Mouse (Mus musculus): Measurements from ENCODE around the gene Bri3.

Gene Bri3

DNA sequence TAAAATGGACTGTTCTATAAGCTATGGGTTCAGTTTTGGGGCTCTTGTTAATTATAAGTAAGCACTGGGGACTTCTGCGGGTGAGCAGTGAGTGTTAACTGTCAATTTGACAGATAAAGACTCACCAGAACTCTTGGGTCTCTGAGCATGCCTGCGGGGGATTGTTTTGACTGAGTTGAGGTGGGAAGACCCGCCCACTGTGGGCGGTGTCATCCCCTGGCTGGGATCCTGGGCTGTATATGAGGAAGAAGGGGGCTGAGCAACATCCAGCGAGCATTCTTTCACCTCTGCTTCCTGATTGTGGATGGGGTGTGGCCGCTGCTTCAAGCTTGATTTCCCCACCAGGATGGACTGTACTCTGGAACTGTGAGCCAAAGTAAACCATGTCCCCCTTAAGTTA, 10.0 kb upstream of the Bri3 start:
- DNase-seq (ENCODE audit: low read depth): no peak

DNA sequence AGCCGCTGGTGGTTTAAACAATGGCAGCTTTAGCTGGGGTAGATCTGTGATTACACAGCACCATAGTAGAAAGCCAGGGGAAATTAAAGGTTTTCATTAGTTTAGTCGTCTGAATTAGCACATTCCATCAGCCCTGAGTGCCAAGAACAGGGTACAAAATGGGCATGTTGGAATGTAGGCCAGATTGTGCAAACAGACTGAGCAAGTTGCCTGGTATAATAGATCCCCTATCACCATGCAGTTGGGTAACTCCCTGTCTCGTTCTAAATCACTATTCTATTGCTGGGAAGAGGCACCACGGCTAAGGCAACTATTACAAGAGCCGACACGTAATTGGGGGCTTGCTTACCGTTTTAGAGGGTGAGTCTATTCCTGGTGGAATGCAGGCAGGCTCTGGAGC, 9.5 kb upstream of the Bri3 start:
- no peak for DNase-seq (ENCODE audit: low read depth)

DNA sequence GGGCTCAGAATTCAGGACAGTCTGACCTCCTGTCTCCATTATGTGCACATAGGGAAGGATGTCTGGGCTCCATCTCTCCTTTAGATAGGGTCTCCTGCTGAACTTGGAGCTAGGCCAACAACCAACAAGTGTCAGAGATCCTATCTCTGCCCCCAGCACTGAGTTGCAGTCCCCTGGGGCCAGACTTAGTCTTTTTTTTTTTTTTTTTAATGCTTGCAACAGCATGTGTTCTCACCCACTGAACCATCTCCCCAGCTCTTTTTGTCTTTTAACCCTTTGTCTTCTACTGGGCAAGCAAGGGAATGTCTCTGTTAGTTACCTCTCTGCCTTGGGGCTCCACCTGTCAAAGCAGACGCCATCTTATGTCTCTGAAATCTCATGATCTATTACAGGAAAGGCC, 5.3 kb upstream of the Bri3 start:
- no peak for DNase-seq (ENCODE audit: low read depth)

DNA sequence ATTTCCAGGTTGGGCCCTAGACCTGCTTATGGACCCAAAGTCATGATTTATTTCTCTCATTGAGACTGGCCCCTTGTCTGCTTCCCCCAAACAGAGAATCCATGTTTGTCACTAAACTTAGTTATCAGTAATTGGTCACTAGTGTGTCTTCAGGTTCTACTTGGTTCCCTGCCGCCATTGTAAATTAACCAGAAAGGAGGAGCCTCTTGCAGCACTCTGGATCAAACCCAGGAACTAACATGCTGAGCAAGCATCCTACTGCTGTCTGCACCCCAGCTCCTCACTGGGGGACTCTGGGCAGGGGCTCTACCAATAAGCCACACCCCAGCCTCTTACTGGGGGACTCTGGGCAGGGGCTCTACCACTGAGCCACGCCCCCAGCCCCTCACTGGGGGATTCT, 1.4 kb downstream of the Bri3 start:
- DNase-seq (ENCODE audit: low read depth): no peak

DNA sequence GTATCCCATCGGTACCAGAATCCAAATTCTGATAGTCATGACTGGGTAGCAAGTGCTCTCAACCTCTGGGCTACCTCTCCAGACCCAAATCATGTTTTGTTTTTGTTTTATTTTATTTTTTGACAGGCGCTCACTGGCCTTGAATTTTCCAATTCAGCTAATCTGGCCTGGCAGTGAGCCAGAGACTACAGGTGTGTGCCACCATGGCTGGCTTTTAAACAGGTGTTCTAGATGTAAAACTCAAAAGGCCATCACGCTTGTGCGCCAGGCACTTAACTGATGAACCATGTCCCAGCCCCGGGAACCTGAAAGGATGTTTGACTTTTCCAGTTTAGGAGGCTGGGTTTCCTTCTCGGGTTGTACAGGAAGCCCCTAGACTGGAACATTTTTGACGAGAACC, 2.4 kb downstream of the Bri3 start:
- DNase-seq (ENCODE audit: low read depth): no peak

DNA sequence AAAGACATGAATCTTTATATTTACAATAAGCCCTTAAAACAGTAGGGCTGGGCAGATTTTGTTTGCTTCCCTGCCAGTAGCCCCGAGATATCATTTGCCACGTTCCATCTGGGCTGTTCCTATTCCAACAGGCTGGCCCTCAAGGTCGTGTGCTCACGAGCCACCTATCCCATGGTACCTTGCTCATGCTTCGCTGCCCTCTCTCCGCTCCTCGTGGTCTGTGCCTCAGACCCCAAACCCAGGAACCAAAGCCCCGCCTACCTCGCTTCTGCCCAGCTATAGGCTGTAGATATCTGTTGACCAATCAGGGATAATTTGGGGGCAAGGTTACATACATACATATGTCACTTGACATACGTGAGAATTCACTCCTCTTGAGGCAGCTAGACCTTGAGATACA, 3.1 kb downstream of the Bri3 start:
- no peak for DNase-seq (ENCODE audit: low read depth)

DNA sequence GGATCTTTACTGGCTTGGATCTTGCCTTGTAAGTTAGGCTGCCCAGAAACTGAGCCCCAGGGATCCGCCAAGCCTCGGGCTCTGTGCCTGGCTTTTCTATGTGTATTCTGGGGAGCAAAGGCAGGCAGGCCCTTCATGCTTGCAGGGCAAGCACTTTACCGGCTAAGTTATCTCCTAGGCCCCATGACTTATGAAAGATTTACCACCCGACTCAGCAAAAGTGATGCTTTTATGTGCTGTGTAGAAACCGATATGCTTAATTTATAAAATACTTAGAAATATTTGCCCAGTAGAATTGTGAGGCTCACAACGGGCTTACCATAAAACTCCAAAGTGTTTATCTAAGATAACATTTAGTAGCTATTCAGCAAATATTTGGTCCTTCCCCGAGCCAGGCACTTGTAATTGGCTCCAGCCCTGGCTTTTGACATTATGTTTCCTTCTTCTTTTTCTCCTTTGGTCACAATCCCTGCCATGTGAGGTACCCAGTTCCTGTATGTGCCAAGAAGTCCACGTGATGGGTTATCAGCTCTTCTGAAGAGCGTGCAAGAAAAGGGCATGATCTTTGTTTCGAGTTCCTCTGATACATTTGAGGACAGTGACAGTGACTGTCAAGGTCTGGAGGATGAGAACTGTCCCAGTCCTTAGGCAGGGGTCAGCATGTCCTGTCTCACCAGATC, 3.8 kb downstream of the Bri3 start:
- peak; percentile 44 for DNase-seq (ENCODE audit: low read depth)

DNA sequence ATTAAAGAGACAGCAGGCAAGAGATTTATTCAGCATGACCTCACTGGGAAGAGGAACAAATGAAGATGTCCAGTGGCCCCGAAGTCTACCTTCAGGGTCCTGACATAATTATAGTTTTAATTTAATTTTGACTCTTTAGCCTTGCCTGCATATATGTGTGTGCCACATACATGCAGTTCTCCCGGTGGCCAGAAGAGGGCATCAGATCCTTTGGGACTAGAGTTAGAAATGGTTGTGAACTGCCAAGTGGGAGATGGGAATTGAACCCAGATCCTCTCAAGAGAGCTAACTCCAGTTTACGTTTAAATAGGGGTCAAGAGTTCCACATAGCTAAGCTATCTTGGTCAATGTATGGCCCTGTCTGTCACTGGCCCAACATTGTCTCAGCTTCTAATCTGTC, 5.6 kb downstream of the Bri3 start:
- no peak for DNase-seq (ENCODE audit: low read depth)

DNA sequence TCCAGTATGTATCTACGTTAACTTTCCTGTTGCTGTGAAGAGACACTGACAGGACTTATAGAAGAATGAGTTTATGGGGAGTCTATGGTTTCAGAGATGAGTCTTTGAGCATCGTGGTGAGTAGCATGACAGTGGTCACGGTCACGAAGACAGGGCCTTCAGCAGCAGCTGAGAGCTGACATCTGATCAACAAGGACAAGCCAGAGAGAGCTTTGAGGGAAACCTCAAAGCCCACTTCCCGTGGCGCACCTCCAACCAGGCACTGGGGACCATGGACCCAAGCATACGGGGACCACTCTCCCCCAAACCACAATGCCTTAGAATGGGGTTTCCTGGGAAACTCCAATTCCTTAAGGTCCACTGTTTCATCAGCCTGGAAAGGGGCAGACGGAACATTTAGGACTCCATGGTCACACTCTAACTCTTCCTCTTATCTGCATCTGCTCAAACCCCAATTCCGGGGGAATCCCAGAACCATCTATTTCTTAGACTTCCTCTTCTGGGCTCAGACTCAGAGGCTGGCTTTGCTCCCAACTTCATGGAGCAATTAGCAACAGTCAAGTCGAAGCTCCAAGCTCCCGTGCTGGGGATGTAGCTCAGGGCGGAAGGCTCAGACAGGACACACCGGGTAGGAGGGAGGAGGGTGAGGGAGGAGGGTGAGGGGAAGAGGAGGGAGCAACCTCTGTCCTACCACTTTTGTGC, 7.8 kb downstream of the Bri3 start:
- DNase-seq (ENCODE audit: low read depth): no peak

DNA sequence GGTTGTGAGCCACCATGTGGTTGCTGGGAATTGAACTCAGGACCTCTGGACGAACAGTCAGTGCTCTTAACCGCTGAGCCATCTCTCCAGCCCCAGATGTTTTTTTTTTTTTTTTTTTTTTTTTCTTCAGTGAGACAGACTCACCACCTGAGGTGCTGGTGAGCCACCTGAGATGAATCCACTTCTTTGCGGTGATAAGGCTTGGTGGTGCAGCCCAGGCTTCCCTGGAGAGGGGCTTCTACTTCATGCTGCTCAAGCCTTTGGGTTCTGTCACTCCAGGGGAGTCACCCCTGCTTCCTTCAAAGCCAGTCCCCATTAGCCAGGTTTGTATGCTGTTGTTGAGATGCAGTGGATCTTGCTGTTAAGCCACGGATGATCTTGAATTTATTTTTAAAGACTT, 9.0 kb downstream of the Bri3 start:
- no peak for DNase-seq (ENCODE audit: low read depth)

DNA sequence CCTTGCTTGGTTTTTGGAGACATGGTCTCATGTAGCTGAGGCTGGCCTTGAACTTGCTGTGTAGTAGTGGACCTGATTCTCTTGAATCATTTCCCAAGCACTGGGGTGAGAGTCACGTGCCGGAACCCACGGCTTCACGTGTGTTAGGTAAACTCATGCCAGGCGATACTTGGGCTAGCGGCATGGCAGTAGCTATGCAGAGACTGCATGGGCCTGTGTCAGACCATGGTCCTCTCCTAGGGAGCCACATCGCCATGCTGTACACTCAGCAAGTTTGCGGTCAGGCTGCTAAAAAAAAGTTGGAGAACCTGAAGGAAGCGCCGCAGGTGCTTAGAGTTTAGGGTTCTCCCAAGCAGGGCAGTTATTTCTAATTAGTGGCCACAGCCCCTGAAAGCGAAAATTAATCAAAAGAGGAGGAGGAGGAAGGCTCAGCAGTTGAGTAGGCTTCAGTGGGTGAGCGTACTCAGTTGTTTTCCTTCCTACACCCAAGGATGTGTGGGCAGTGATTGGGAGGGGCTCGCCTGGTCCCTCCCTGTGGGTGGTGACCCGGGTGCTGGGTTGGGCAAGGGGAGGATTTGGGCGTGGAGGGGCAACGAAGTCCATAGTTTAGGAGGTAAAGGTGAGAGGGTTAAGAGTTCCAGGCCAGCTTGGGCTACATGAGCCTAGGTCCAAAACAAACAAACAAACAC, 10.0 kb downstream of the Bri3 start:
- peak; percentile 62 for DNase-seq (ENCODE audit: low read depth)

DNA sequence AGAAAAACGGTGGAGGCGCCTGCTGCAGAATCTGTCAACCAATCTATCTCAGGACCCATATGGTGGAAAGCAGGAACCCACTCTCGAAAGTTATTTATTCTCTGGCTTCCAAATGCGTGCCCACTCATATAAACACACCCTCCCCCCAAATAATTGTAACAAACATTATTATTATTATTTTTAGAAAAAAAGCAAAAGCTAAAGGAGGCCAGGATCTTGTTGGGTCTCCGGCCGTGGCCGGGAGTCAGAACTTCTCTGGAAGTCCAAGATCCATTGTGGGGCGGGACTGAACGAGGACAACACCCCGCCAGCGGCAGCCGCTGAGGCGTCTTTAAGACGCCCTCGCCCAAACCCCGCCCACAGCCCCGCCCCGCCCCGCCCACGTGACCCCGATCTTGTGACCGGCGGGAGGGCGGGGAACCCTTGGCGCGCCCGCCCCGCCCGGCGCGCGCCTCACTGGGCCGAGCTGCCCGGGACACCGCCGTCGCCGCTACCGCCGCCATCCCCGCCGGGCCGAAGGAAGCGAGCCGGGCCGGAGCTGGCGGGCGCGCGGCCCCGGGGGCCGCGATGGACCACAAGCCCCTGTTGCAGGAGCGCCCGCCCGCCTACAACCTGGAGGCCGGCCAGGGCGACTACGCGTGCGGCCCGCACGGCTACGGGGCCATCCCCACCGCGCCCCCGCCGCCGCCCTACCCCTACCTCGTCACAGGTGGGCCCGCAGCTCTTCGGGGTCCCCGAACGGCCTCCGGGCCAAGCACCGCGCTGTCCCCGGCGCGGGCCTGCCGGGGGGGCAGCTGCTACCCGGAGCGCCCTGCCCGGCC, 10.8 kb downstream of the Bri3 start:
- peak; percentile 96 for DNase-seq (ENCODE audit: low read depth)

DNA sequence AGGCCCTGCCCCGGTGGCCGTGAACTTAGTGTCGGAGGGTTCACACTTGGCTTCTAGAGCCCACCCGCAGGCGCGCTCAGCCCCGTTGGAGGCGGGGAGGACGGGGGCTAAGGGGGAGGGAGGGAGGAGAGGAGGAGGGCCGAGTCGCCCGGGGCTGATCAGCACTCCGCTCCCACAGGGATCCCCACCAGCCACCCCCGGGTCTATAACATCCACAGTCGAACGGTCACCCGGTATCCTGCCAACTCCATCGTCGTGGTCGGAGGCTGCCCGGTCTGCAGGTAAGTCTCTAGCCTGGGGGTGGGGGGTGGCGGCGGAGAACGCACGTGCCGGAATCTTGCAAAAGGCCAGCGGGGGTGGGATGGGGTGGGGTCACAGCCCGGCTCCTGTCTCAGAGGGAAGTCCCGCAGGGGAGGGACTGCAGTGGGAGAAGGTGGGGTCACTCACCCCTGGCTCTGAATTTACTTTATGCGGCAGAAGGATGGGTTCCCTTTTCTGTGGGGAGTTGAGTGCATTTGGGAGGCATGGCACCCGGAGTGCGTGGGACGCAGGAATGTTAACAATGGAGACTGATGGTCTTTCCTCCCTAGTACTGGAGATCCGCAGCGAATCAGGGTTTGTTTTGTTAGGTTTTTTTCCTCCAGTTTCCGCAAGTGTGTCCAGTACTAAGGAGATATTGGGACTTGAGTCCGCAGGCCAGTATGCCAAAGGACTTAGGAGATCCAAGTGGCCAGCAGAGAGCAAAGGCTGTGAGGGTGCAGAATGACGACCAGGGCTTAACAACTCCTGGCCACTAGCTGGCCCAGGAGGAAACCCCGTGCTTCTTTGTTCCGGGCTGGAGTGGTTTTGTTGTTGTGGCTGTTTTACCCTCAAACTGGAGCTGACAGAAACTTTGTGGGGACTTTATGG, 11.6 kb downstream of the Bri3 start:
- peak; percentile 70 for DNase-seq (ENCODE audit: low read depth)

DNA sequence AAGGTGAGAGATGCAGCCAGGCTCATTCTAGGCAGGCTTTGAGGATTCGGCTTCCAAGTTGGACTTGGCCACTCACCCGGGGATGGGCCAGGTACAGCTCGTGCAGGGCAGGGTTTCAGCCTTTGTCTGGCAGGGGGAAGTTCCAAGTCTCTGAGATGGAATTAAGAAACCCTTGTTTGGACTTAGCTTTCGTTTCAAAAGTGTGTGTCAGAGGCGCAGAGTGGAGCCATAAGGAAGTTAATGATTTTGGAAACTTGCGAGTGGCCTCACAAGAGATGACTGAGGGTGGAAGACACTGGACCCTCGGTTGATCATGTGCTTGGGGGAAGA, 12.3 kb downstream of the Bri3 start:
- DNase-seq (ENCODE audit: low read depth): no peak

DNA sequence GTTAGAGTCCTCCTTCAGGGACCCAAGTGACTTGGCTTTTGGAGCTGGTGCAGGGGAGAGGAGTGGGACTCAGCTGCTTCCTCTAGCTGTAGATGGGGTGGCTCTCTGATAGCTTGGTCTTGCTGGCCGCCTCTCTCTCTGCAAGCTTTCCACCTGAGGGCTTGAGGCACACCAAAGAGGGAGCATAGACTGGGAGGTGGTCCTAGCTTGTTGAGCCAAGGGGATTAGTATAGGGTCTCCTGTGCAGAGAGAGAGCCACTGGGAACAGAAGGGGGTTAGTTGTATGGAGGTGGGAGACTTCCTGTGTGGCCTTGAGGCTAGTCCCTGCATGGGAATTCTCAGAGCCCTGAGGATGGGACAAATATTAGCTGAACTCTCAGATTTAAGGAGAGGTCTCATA, 12.7 kb downstream of the Bri3 start:
- DNase-seq (ENCODE audit: low read depth): no peak

DNA sequence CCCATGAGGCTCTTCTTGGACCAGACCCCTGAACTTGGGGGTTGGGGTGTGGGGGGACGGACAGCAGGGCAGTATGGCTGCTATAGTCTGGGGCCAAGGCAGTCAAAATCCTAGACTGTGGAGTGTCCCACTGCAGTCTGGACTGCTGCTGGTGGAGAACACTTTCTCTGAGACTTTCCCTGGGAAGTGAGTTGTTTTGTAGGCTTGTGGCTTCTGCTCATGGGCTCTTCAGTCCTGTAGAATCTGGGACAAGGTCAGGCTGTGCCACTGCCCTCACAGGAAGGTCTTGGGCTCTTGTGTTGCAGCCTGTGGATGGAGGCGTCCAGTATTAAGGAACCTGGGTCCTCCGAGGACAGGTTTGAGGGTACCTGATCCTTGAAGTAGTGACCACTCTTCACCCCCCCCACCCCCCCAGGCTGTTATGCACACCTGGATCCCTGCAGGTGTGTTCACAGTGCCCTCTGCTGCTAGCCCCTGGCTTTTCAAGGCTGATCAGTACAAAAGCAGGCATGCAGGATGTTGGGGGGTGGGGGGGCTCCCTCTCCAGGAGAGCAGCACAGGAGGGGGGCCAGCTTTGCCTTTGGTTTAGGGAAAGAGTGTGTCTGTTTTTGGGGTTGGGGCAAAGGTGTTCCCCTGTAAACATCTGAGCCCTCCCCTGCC, 13.3 kb downstream of the Bri3 start:
- no peak for DNase-seq (ENCODE audit: low read depth)

DNA sequence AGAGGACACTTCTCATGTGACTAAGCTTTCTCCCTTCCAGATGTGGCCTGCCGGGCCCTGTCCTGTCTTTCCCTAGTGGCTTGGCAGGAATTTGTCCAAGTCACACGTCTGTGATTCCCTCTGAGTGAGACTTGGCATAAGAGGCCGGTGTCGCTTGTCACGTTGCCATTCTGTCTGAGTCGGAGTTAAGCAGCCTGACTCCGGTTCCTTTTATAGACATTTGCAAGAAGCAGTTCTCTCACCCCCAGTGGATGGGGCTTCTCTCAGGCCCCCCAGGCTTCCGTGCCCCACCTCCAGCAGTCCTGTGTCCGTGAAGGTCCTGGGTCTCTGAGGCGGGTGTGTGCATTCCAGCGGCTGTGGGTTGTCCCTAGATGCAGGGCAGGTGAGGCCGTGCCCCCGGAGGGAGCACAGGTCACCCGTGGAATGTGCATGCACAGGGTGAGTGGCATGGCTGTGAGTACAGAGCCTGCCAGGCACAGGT, 13.9 kb downstream of the Bri3 start:
- DNase-seq (ENCODE audit: low read depth): no peak

DNA sequence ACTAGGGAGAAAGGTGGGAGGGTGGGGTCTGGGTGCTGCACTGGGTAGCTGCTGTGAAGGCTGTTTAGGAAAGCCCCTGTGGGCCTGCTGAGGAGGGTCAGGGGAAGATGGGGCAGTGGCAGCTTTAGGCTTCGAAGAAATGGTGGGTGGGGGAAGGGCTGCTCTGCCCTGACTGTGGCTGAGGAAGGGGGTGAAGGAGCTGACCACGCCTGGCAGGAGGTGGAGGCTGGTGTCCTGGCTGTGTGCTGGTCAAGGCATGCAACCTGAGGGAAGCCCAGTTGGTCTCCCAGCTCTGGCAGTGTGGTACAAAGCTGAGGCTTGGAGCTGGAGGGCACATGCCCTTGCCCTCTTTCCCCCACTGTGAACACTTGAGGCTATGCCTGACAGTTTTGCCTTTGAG, 14.4 kb downstream of the Bri3 start:
- no peak for DNase-seq (ENCODE audit: low read depth)

DNA sequence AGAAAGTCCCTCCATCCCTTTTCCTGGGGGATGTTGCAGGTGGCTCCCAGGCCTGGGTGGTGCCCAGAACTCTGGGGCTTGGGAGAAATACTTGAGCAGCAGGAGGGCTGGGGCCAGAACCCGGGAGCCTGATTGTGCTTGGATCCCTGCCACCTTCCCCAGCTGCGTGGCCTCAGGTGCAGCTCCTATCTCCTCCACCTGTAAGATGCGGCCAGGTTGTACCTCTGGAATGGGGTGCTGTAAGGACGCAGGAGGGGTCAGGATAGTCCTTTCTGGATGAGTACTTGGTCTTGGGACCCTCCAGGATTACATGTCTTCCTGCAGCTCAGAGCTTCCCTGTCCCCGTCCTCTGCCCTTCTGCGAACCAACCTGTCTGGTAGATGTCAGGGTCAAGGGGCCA, 15.0 kb downstream of the Bri3 start:
- no peak for DNase-seq (ENCODE audit: low read depth)

DNA sequence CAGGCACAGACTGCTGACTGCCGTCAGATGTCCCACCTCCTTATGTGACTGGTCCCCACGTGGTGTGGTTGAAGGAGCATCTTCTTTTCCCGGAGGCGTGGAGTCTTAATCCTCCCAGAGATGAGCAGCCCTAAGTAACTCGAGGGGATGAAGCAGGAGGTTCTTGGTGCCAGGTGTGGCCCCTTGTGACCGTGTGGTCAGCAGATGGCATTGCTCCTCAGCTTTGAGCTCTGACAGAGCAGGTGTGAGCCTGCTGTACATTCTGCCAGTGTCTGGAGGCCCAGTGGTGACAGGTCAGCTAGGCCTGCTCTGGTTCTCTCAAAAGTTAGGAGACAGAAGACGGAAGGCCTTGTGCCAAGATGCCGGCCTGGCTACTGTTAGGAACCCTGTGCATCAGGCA, 16.2 kb downstream of the Bri3 start:
- DNase-seq (ENCODE audit: low read depth): no peak

DNA sequence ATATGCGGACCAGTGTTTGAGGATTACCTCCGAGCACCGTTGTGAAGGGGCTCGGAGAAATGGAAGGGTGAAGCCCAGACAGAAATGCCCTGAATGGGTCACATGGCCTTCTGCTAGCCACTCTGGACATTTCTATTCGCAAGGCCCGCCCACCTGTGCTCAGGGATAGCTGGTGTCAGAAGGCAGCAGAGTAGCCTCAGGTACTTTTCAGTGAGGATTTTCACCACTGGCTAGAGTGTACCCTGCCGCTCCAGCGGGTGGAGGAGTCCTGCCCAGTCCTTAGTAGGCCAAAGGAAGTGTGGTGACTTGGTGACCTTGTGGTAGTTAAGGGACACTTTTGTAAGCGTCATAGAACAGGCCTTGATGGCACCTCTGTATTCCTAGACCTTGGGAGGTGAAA, 17.1 kb downstream of the Bri3 start:
- no peak for DNase-seq (ENCODE audit: low read depth)
